Mouse (Mus musculus): ENCODE results near the gene Atxn1. TPM values are rescaled to one million over a fixed set of nuclear protein-coding genes. Genes with fewer than 3 reads are reported as not detected.

The Atxn1 gene
- total RNA-seq (2023; ENCODE audit: inconsistent age): 25.8 to 36.1 TPM (median 33.3 TPM) in 4 replicates

GRCm38 (mm10) chr13:45964853-45965593, at the start of gene Atxn1:
Gene Atxn1, minus strand, starts transcription at chr13:45965008.

DNA sequence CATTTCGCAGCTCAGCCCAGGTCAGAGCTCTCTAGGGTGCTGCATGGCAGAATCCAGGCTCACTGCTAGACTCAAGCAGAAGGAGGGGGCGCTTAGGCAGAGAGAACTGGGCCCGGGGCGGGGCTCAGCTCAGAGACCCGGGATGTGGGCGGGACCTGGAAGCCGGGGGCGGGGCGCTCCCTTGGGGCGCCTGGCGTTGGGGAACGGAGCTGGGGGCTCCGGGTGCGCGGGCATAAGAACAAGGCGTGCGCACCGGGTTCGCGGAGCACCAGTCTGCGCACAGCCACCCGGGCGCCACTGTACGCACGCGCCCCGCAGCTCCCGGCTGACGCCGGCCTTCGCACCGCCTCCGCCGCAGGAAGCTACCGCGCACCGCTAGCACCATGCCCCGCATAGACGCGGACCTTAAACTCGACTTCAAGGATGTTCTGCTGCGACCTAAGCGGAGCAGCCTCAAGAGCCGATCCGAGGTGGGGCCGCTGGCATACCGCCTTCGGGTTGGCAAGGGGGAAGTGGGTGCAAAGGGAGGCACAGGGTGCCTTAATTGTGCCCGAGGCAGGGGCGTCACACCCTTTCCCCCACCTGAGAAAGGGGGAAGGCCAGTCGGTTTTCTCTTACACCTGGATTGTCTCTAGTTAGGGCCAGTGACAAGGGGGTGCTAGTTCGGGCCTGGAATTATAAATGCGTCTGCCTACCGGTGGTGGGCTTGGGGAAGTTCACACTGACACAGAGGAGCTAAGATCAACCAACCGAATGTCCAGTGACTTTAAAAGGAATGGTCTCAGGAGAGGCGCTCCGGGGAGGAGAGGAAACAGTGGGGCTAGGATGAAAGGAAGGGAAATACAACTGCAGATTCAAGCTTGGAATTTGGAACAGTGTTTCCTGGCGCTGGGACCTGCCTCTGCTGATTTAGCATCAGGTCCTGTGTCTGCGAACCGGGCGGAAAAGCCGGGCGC, 457.3 kb downstream of the Atxn1 start, which contains the start of gene Gmpr:
Gmpr (plus strand) TSS at position 171 of the 956 bp plus-strand sequence.

Data from B cell, adult (primary cell).